Mouse (Mus musculus): ENCODE data around the gene Cd3eap. TPM values are rescaled to one million over a fixed set of nuclear protein-coding genes. Genes with fewer than 3 reads are reported as not detected.

Gene Cd3eap
- polyA plus RNA-seq (2017; shearing (Covaris generic)): 10 to 100 TPM in 1 of 2 experiments, 1 to 10 TPM in 1; 9.9 to 14.4 TPM

DNA sequence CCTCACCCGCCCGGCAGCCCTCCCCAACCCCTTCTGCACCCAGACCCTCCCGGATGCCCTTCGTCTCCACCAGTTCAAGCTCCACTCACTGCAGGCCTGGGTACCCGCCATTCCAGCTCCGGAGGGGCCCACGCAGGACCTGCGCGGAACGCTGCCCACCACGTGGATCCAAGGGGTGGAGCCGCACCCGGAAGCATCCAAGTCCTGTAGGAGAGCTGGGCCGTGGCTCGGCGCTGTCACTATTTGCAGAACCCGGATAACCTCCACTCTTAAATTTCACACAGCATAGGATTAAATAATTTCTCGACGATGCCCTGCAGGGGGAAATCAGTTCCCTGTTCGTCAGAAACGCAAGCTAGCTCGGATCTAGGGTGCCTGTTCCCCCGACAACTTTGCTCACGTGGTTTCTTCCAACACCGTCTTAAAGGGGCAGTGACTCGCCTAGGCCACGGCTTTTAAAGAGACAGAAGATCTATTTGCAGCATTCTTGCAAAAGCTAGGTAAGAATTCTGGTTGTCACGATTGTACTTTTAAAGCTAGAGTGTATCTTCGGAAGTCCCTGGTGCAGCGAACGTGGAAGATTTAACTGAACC lies at the start of gene Cd3eap, which contains the start of gene Ppp1r13l:
Gene Cd3eap, minus strand, starts transcription at position 185 of the 593 bp plus-strand sequence.
Gene Ppp1r13l, plus strand, starts transcription at position 451 of the 593 bp plus-strand sequence.

DNA sequence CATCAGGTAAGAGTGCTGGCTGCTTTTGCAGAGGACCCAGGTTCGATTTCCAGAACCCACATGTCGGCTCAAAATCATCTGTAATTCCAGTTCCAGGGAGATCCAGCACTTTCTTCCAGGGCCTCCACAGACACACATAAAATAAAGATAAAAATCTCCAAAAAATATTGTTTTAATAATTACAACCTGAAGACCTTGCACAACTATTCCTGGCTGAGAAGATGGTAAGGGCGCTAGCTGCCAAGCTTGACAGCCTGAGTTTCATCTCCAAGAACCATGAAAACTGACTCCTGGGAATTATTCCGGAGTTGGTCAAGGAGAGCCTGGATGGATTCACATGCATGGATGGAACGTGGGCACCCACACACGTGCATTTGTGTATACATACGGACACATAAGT lies 45.2 kb upstream of the Cd3eap start, which contains the start of gene Ckm:
Gene Ckm, plus strand, starts transcription at position 301 of the 400 bp plus-strand sequence.

DNA sequence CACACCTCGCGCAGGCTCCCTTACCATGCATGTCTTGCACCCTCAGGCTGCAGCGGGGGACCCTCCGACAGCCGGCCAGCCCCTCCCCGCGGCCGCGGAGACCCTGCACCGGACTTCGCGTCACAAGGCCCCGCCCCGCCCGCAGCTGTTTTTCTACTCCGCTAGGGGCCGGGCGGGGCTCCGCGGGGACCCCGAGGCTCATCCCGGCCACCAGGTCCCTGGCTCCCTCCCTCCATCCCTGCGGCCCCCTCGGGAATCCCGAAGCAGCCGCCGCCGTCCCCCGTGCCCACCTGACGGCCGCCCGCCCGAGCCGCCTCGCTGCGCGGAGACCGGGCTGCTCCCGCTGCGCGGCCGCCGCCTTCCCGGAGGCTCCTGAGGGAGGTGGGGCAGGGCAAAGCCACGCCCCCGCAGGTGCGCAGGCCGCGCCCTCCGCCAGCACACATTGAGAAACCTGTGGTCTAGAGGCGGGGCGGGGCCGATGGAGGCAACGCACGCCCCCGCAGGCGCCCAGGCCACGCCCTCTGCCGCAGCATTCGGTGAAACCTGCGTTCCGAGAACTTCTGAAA lies 44.5 kb upstream of the Cd3eap start, which contains the start of gene Klc3:
Gene Klc3, minus strand, starts transcription at position 374 of the 566 bp plus-strand sequence.

DNA sequence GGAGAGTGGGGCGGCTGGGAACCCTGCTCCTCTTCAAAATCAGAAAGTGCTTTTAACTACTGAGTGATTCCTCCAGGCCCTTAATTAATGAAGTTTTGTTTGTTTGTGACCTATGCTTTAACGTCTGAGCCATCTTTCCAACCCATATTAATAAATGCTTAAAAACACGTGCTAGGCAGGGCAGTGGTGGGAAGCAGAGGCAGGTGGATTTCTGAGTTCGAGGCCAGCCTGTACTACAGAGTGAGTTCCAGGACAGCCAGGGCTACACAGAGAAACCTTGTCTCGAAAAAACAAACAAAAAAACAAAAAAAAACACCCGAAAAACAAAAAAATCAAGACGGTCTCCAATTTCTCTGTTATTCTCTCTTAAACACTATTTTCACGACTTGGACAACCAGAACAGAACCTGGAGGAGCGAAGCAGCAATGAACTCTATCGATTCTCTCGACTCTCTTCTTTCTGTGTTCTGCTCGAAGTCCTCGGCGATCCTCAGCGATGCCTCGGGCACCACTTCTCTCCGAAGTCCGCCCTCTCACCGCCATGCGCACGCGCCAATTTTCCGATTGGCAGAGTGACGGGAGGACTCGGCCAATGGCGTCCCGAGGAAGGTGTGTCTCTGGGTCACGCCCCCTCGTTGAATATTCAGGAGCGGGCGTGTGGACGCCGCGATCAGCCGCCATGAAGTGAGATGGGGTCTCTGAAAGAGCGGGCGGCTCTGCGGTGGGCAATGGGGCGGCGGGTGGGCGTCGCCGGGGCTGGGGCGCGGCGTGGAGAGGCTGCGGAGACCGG lies 22.3 kb upstream of the Cd3eap start, which contains the start of gene Ercc2:
Gene Ercc2, plus strand, starts transcription at position 634 of the 789 bp plus-strand sequence.

DNA sequence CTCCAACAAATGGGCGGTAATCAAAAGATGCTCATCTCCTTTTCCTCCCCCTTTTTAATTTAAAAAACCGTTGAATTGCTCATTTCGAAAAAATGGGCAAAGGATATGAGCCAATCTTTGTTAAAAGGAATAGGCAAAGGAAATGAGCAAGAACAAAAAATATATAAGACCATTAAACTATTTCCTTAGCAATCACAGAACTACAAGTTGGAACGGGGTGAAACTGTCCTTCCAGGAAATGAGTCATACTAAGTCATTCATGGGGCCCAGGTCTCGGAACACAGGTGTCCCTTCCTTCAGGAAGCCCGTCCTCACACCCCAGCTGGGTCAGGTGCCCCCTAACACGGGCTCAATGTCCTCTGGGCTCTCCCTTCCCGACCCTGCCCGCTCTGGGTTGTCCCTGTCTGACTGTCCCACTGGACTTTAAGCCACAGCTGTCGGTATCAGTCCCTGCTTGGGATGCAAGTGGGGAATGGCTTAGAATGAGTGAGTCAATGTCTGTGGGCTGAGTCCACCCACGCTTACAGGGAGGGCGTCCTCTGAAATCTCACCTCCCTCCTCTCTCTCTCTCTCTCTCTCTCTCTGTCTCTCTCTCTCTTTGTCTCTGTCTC lies 14.9 kb downstream of the Cd3eap start, which contains the start of gene Ercc1:
Gene Ercc1, plus strand, starts transcription at position 542 of the 611 bp plus-strand sequence.

DNA sequence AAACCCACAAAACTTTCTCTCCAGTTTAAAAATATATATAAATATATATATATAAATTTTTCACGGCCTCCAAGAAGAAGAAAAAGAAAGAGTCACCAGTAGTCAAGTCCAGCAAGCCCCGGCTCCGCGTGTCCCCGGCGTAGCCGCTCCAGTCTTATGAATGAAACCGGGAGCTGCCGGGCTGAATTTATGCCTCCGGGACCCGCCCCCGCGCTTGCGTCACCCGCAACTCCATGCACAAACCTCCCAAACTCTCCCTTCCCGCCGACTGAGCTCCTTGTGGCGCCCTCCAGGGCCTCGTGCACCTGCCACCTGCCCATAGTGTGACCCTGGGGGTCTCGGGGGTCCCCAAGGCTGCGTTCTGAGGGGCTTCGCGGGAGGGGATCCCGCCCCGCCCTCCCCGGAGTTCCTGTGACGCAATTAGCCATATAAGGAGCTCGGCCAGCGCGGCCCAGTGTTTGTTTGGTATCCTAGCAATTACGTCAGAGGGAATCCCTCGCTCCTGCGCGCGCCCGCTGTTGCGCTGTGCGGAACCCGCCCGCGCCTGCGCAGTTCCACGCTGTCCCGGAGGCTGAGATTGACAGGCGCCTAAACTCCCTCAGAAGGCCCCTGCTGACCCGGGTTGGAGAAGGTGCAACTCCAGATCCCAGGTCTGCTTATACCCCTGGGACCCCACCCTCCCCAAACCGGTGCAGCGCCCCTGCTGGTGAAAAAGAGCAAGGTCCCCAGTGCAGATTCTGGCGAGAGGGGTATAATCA lies 49.2 kb downstream of the Cd3eap start, which contains the start of gene Fosb:
Gene Fosb, minus strand, starts transcription at position 168 of the 758 bp plus-strand sequence.

Other genes starting within 250 kb of the Cd3eap start
- gene Gm4969, start 241.1 kb downstream of the Cd3eap start, polyA plus RNA-seq (2017; shearing (Covaris generic)): under 1 TPM in 1 of 2 experiments, not detected in 1; 0.11 TPM
- 10 to 100 TPM; 18.1 to 22.6 TPM for gene Fbxo46, start 239.6 kb downstream of the Cd3eap start, polyA plus RNA-seq (2017; shearing (Covaris generic))
- gene Qpctl, start 210.2 kb downstream of the Cd3eap start, polyA plus RNA-seq (2017; shearing (Covaris generic)): 10 to 100 TPM in 1 of 2 experiments, 1 to 10 TPM in 1; 9.6 to 11.2 TPM
- gene Snrpd2, start 209.8 kb downstream of the Cd3eap start, polyA plus RNA-seq (2017; shearing (Covaris generic)): 10 to 100 TPM; 35.0 to 39.0 TPM
- gene Gipr, start 193.4 kb downstream of the Cd3eap start, polyA plus RNA-seq (2017; shearing (Covaris generic)): under 1 TPM in 1 of 2 experiments, not detected in 1; 0.39 TPM
- 10 to 100 TPM; 19.8 to 24.3 TPM for gene Eml2, start 183.1 kb downstream of the Cd3eap start, polyA plus RNA-seq (2017; shearing (Covaris generic))
- under 1 TPM in 1 of 2 experiments, not detected in 1; 0.27 TPM for gene Gpr4, start 146.9 kb downstream of the Cd3eap start, polyA plus RNA-seq (2017; shearing (Covaris generic))
- gene Opa3, start 131.1 kb downstream of the Cd3eap start, polyA plus RNA-seq (2017; shearing (Covaris generic)): 10 to 100 TPM; 21.1 to 31.1 TPM
- gene Vasp, start 87.7 kb downstream of the Cd3eap start, polyA plus RNA-seq (2017; shearing (Covaris generic)): 100 to 1,000 TPM; 264 to 271 TPM
- gene Ppm1n, start 79.4 kb downstream of the Cd3eap start, polyA plus RNA-seq (2017; shearing (Covaris generic)): 1 to 10 TPM; 3.8 to 5.0 TPM
- gene Rtn2, start 76.9 kb downstream of the Cd3eap start, polyA plus RNA-seq (2017; shearing (Covaris generic)): under 1 TPM; 0.49 to 0.80 TPM
- 1 to 10 TPM; 2.0 to 3.1 TPM for gene Fosb, start 49.4 kb downstream of the Cd3eap start, polyA plus RNA-seq (2017; shearing (Covaris generic))
- 10 to 100 TPM; 75.1 to 88.2 TPM for gene Ercc1, start 14.7 kb downstream of the Cd3eap start, polyA plus RNA-seq (2017; shearing (Covaris generic))
- 1 to 10 TPM in 1 of 2 experiments, under 1 TPM in 1; 0.48 to 1.3 TPM for gene Ppp1r13l, start 266 bp upstream of the Cd3eap start, polyA plus RNA-seq (2017; shearing (Covaris generic))
- gene Ercc2, start 22.5 kb upstream of the Cd3eap start, polyA plus RNA-seq (2017; shearing (Covaris generic)): 10 to 100 TPM in 1 of 2 experiments, 1 to 10 TPM in 1; 9.8 to 12.6 TPM
- gene Klc3, start 44.6 kb upstream of the Cd3eap start, polyA plus RNA-seq (2017; shearing (Covaris generic)): 10 to 100 TPM; 12.0 to 18.6 TPM
- 1 to 10 TPM in 1 of 2 experiments, under 1 TPM in 1; 0.45 to 2.1 TPM for gene Ckm, start 45.3 kb upstream of the Cd3eap start, polyA plus RNA-seq (2017; shearing (Covaris generic))
- 1 to 10 TPM; 6.1 to 8.5 TPM for gene Mark4, start 99.3 kb upstream of the Cd3eap start, polyA plus RNA-seq (2017; shearing (Covaris generic))
- gene Exoc3l2, start 103.8 kb upstream of the Cd3eap start, polyA plus RNA-seq (2017; shearing (Covaris generic)): under 1 TPM in 1 of 2 experiments, not detected in 1; 0.09 TPM
- gene Bloc1s3, start 148.9 kb upstream of the Cd3eap start, polyA plus RNA-seq (2017; shearing (Covaris generic)): 1 to 10 TPM; 9.1 to 9.8 TPM
- 100 to 1,000 TPM in 1 of 2 experiments, 10 to 100 TPM in 1; 79.0 to 101 TPM for gene Trappc6a, start 148.9 kb upstream of the Cd3eap start, polyA plus RNA-seq (2017; shearing (Covaris generic))
- under 1 TPM in 1 of 2 experiments, not detected in 1; 0.60 TPM for gene Nkpd1, start 158.4 kb upstream of the Cd3eap start, polyA plus RNA-seq (2017; shearing (Covaris generic))
- 10 to 100 TPM; 15.7 to 15.9 TPM for gene Ppp1r37, start 203.6 kb upstream of the Cd3eap start, polyA plus RNA-seq (2017; shearing (Covaris generic))
- 1 to 10 TPM in 1 of 2 experiments, under 1 TPM in 1; 0.94 to 1.7 TPM for gene Zfp296, start 217.8 kb upstream of the Cd3eap start, polyA plus RNA-seq (2017; shearing (Covaris generic))
- gene Gemin7, start 218.1 kb upstream of the Cd3eap start, polyA plus RNA-seq (2017; shearing (Covaris generic)): 100 to 1,000 TPM; 111 to 136 TPM
- gene Clasrp, start 245.0 kb upstream of the Cd3eap start, polyA plus RNA-seq (2017; shearing (Covaris generic)): 10 to 100 TPM; 59.6 to 76.8 TPM